11 mouse cellular contexts compared by ENCODE assay signal in genomic region chr8:78090382-78091122, GRCm38 (mm10).
"Had no signal": no experiment of that assay in that cellular context is flagged by ENCODE, and none has a peak within 500 bp of the region (broad histone marks: within the 10 kb centered on the region; RNA-seq: fewer than 3 reads in every experiment).

No protein-coding gene starts in this region.

- H3K4me2 ChIP-seq: kidney, embryonic 15.5 days; limb, embryonic 15.5 days; liver, embryonic 13.5 days; midbrain, embryonic 13.5 days; stomach, embryonic 15.5 days had no signal

- H3K9me3 ChIP-seq: kidney, embryonic 15.5 days; limb, embryonic 15.5 days; liver, embryonic 13.5 days; midbrain, embryonic 13.5 days; stomach, embryonic 15.5 days had no signal

- H3K4me1 ChIP-seq: kidney, embryonic 15.5 days; liver, embryonic 13.5 days; midbrain, embryonic 13.5 days; stomach, embryonic 15.5 days had no signal

- H3K9ac ChIP-seq: kidney, embryonic 15.5 days; limb, embryonic 15.5 days; liver, embryonic 13.5 days; liver, postnatal 0 days; midbrain, embryonic 13.5 days; stomach, embryonic 15.5 days had no signal

- H3K4me3 ChIP-seq: kidney, embryonic 15.5 days; left cerebral cortex, adult 2 months; limb, embryonic 15.5 days; liver, embryonic 13.5 days; midbrain, embryonic 13.5 days; stomach, embryonic 15.5 days had no signal

- DNase-seq: kidney, adult 2 months; kidney, postnatal 14 days; liver, embryonic 13.5 days; liver, postnatal 0 days; right cerebral cortex, postnatal 14 days had no signal

- ATAC-seq: intestine, embryonic 16.5 days; liver, postnatal 0 days; midbrain, embryonic 13.5 days had no signal

- H3K36me3 ChIP-seq: kidney, embryonic 15.5 days; limb, embryonic 15.5 days; liver, embryonic 13.5 days; midbrain, embryonic 13.5 days; stomach, embryonic 15.5 days had no signal

- H3K27me3 ChIP-seq: kidney, embryonic 15.5 days; limb, embryonic 15.5 days; liver, embryonic 13.5 days; midbrain, embryonic 13.5 days; stomach, embryonic 15.5 days had no signal

- H3K27ac ChIP-seq: kidney, embryonic 15.5 days; left cerebral cortex, adult 2 months; limb, embryonic 15.5 days; liver, embryonic 13.5 days; midbrain, embryonic 13.5 days; stomach, embryonic 15.5 days had no signal
